Mouse (Mus musculus) erythroblast, embryonic 14.5 days (primary cell): ENCODE results near the gene Aprt.

ENCODE experiments used
- GATA1 ChIP-seq: IDR thresholded peaks from 2 replicates; pipeline ENCODE4 v1.6.1; 2012; ENCODE audit warnings: low read length, inconsistent platforms, mixed read lengths
- TAL1 ChIP-seq: IDR thresholded peaks from 3 replicates; pipeline ENCODE4 v1.6.1; 2012; ENCODE audit warnings: low read length, inconsistent platforms, mixed read lengths

- no peak for TF ChIP-seq GATA1
- no peak for TF ChIP-seq TAL1
Measured at GRCm38 (mm10) chr8:122584981-122585380, 8.3 kb upstream of the Aprt start.
